Mouse (Mus musculus) MEL-GATA-1-ER (cell line): Measurements from ENCODE around the gene Rnf41.

Experiments
- DNase-seq: peaks from one replicate; pipeline ENCODE4 v3.0.0-alpha.2; 2012; ENCODE audit warnings: low read depth; ENCODE audit errors: extremely low read depth

Gene Rnf41

GRCm38 (mm10) chr10:128385902-128386301 lies 25.6 kb upstream of the Rnf41 start:
- DNase-seq: no peak

DNA sequence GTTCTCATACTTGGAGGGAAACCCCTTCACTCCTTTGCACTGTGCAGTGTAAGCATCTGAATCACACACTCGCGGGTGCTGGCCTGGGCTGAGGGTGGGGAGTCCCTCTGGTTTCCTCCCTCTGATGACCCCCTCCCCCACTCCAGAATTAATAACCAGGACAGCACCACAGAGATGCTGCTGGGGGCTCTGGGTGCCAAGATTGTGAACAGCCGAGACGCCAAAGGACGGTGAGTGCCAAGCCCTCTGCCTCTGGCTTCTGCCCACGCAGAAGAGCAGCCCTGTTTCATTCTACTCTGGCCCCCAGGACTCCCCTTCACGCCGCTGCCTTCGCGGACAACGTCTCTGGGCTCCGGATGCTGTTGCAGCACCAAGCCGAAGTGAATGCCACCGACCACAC lies 22.5 kb upstream of the Rnf41 start:
- DNase-seq: no peak

- DNase-seq: no peak
Observed at GRCm38 (mm10) chr10:128389570-128389969, 21.9 kb upstream of the Rnf41 start.

DNA sequence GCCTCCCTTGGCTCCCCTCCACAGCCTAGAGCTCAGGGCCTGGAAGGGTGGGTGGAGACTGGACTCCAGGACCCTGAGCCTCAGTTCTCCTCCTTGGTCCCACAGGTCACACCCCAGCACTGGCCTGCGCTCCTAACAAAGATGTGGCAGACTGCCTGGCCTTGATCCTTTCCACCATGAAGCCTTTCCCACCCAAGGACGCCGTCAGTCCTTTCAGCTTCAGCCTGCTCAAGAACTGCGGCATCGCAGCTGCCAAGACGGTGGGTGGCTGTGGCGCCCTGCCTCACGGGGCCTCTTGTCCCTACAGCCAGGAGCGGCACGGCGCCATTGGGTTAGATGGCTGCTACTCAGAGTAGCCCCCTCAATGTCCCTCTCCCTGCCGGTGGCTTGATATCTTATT lies 21.1 kb upstream of the Rnf41 start:
- no peak for DNase-seq

GRCm38 (mm10) chr10:128391850-128392249 lies 19.6 kb upstream of the Rnf41 start:
- DNase-seq: no peak

- DNase-seq: no peak
Observed at GRCm38 (mm10) chr10:128396017-128396673, 15.3 kb upstream of the Rnf41 start.

GRCm38 (mm10) chr10:128396716-128397264 lies 14.7 kb upstream of the Rnf41 start:
- DNase-seq: no peak

- DNase-seq: no peak
Observed at GRCm38 (mm10) chr10:128397466-128397865, 14.0 kb upstream of the Rnf41 start.

- no peak for DNase-seq
Observed at GRCm38 (mm10) chr10:128400338-128400737, 11.1 kb upstream of the Rnf41 start.

GRCm38 (mm10) chr10:128401056-128401455 lies 10.4 kb upstream of the Rnf41 start, which contains the start of gene Slc39a5:
Gene Slc39a5 (minus strand): TSS chr10:128401229.
- no peak for DNase-seq

GRCm38 (mm10) chr10:128401638-128402037 lies 9.8 kb upstream of the Rnf41 start:
- no peak for DNase-seq

- no peak for DNase-seq
Observed at GRCm38 (mm10) chr10:128403931-128404330, 7.5 kb upstream of the Rnf41 start.

DNA sequence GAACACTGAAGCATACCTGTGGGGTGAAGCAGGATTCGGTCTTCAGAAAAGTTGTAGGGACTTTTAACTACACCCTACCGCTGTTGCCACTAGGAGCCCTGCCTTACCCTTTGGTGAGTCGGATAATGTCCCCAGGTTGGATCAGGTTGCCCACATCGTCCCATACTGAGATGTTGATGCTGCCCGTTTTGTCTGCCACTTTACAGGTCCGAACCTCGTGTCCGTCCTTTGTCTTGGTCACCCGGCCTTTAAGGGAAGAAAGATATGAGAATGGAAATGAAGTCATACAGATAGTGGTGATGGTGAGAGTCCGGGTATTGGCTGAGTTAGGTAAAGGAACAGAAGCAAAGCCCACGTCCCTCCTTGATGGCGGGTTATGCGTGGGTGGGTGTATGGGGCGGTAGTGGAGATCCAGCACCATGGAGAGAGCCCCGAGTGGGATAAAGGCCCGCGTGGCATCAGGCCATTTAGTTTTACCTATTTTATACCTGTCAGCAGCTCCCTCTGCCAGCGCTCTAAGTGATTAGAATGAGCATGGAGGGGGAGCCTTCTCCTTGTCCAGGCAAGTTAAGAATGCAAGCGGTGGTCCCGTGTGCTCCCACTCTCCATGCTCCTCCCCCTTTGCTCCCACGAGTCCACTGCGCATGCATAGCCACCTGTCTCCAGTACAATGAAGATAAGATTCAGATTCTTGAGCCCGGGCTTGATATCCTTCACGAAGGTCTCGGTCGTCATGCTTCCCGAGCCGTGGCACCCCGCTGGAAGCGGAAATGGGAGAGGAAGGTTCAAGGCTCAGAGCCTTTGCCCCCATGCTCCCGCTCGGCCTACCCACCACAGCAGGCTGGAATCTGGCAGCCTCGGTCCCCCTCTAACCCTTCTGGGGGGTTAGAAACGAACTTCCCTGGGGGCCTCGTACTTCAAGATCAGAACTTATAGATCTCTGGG lies 2.6 kb upstream of the Rnf41 start:
- DNase-seq: peak; percentile 14

DNA sequence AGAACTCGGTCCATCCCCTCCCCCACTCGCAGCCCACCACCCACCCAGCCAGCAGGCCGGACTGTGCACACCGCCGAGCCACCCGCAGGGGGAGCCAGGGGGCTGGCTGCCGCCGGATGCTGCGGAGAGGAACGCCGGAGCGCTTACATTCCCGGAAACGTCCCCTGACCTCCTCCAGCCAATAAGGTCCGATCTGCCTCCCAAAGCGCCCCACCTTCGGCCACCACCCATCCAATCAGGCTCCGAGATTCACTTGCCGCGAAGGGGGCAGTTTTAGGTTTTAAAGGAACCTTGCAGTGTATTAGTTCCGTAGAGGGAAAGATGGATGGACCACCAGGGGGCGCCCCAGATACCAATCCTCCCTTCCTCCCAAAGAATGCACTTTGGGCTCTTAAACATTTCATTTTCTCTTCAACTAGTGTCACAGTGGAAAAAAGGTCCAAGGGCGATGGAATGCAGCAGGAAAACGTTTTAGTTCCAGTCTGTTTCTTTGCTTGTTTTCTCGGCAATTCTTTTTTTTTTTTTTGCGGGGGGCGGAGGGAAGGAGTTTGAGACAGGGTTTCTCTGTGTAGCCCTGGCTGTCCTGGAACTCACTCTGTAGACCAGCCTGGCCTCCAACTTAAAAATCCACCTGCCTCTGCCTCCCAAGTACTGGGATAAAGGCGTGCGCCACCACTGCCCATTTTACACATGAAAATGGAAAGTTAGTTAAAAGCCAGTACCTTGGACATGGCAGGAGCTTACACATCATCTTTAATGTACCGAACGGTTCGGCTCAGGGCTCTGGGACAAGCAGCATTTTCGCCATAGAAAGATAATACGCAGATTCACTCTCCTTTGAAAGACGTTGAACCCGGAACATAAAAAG lies 1.5 kb upstream of the Rnf41 start:
- DNase-seq: peak; percentile 97

DNA sequence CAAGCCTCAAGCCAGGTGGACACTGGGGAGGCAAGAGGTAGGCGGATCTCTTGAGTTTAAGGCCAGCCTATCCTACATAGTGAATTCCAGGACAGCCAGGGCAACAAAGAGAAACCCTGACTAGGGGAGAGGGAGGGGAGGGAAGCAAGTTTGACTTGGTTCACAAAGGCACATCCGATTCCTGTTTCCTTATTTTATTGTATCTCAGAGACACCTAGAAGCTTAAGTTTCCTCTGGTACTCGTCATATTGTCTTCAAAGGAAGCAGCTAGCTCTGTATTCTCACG lies 954 bp upstream of the Rnf41 start:
- peak; percentile 37 for DNase-seq

DNA sequence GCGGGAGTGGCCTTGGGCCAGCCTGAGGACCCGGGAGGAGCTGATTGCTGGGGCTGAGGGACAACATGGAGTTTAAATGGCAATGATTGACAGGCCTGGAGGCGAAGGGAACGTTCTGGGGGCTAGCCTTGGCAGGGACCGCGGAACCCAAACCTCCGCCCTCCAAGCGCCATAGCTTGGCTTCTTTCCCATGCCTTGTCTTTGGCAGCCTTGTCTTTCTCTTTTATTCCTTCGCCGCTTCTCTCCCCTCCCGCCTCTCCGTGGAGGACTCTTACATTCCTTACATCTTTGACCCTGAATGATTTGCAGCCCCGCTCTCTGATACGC lies 561 bp downstream of the Rnf41 start:
- DNase-seq: no peak

DNA sequence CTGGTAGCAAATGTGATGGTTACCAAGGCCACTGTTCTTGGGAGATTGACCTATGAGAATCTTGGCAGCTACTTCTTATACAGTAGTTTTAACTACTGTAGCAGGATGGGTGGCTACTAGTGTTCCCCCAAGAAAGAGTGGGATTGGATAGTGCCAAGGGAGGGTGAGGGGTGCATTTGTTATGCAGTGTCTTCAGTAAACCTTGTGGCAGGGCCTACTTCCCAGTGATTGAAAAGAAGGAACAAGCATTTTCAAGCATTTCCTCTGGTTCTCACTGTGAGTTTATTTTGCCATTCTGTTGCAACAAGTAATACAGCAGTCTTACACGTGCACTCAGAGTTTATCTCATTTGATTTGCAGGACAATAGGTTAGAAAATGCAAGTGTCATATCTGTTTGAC lies 1.1 kb downstream of the Rnf41 start:
- DNase-seq: peak; percentile 34

- no peak for DNase-seq
Observed at GRCm38 (mm10) chr10:128413076-128413475, 1.6 kb downstream of the Rnf41 start.

DNA sequence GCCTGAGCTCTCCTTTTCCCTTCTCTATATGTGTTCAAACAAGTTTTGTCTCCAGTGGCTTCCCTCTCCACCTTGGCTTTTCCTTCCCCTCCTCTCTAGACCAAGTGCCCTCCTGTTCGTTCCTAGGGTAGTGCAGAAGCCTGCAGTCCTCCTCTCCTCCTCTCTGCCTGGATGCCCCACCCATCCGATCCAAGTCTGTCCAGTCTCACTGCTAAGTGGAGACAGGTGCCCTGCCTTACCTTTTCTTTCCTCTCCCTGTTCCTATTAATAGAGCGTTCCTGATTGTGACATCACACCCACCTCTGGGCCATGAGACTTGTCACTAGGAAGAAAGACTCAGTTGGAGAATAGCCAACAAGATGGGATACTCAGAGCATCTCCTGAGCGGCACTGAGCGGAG lies 3.4 kb downstream of the Rnf41 start:
- no peak for DNase-seq

DNA sequence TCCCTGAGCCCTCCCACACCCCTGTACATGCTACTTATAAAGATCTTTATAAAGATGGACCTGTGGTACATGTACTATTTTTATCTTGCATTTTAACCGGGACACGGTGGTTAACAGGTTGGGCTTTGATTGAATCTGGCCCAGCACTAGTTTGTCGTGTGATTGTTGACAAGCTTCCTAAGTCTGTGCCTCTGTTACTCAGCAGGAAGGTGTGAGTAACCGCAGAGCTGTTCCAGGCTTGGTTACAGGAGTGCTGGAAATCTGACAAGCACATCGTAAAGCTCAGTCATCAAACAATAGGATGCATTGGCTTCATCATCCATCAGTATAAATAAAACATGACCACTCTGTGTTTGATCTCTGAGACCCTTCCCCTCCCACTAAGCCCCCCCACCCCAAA lies 11.0 kb downstream of the Rnf41 start:
- no peak for DNase-seq

DNA sequence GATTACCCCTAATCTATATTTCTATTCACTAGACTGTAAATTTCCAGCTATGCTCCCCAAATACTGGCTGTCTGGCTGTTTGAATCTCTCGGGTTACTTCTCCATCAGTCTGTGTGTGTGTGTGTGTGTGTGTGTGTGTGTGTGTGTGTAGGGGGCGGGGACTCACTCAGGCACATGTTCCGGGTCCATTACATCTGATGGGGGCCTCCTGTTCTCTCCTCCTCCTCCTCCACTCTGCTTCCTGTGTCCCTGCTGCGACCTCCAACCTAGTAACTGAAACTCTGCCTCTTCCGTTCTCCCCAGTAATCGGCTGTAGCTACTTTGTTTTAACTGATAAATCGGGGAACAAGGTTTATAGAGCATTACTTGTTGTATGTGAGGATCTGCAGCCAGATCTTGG lies 13.1 kb downstream of the Rnf41 start:
- DNase-seq: no peak

DNA sequence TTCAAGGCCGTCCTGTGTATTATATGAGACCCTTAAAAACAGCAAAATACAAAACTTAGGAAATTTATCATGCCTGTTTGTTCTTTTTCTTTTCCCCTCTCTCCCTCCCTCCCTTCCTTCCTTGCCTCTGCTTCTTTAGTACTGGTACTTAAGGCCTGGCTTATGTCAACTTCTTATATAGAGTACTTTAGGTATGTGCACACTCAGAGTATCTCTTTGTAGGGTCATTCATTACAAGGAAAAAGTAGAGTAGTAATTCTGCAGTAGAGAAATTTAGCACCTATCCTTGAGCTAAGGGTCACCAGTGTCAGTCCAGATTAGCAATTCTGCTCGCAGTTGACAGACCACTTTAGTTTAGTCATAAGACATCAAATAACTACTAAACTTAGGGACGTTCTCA lies 13.8 kb downstream of the Rnf41 start:
- no peak for DNase-seq
